Mouse (Mus musculus) heart, postnatal 36 days (tissue): ENCODE measurements around the gene Saysd1. TPM values are rescaled to one million over a fixed set of nuclear protein-coding genes. Genes with fewer than 3 reads are reported as not detected.
"Not testable (repeated sequence)": the region's sequence is repeated elsewhere in the genome, so short reads cannot be mapped to it uniquely, and the experiment has no call there.

ENCODE experiments used
- DNase-seq, 2 experiments: peaks; one replicate each; pipeline ENCODE4 v3.0.0; 2021 to 2022
- intact Hi-C: fragments of 180-260 bp; cut with DNase I; formaldehyde crosslinking; loops from one replicate; pipeline ENCODE4 v1.15.1; 2025
- total RNA-seq, 2 experiments: library from RNA; stranded (reverse); gene quantifications; 2 replicates each; pipeline ENCODE4 v1.2.3; 2021

Saysd1 gene
- total RNA-seq, 2 experiments from 2014 or later: 2.7 to 3.2 TPM

GRCm38 (mm10) chr14:20047814-20048480 is 90.4 kb downstream of the Saysd1 start:
- no peak for DNase-seq
- intact Hi-C loops: no loop called here

DNA sequence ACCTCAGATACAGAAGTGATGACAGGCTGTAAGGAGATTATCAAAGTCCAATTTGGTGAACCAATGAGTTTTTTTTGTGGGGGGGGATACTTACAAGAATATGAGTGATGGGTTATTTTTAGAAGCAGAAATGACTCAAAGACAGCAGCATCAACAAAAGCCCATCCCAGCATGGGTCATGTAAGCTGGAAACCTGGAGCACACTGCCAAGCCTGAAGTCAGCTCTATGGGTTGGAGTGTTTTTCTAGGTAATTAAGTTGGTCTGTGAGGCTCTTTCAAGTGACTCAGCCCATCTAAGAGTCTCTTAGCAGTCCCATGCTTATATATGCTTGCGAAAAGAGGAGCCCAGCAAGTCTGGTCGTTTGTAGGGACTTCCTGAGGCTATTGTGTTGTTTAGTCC is 91.0 kb downstream of the Saysd1 start:
- intact Hi-C loops: no loop called here
- DNase-seq: no peak

DNA sequence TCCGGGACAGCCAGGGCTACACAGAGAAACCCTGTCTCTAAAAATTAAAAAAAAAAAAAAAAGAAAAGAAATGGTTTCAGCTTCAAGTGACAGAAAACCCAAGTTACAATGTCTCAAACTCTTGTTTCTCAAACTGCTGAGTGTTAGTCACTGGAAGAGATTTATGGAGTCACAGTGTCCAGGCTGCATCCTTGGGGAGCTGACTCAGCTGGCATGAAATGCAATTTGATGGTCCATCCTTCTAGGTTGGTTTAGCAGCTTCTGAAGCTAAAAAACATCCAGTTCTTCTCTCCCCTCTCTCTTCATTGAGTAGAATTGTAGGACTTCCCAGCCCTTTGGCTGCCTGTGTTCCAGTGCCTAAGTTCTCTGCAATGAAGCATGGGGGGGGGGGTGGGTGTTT is 94.3 kb downstream of the Saysd1 start:
- intact Hi-C loops: no loop called here
- no peak for DNase-seq

DNA sequence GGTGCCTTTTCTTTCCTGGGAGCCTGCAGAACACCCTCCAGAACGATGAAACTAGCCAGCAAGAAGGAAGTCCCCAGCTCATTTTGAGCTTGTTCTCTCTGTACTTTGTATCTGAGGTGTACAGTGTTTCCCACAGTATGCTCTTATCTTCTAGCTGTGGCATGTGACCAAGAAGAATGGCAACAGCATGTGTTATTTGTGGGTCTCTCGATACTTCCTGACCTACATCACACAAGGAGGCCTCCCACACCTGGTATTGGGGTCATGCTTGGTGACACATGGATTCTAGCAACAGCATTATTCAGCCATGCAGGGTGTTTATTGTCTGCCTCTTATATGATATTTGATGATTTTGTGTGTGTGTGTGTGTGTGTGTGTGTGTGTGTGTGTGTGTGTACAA is 96.5 kb downstream of the Saysd1 start:
- DNase-seq: no peak
- intact Hi-C loops: no loop called here

GRCm38 (mm10) chr14:20040976-20041375 is 97.4 kb downstream of the Saysd1 start:
- intact Hi-C loops: no loop called here
- DNase-seq: no peak

DNA sequence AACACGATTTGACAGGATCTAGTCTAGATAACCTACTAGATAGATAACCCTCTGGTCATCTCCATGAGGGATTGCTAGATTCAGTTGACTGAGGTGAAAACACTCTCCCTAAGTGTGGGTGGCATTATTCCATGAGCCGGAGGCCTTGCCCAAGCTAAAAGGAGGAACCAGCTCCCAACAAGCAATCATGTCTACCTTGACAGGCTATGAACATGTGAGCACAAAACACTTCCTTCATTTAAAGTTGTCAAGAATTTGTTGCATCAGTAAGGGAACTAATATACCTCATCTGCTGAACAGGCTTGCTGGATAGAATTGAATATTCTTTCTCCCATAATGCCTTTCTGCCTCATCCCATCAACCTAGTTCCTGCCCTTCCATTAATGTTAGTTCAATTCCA is 98.5 kb downstream of the Saysd1 start:
- intact Hi-C loops: no loop called here

DNA sequence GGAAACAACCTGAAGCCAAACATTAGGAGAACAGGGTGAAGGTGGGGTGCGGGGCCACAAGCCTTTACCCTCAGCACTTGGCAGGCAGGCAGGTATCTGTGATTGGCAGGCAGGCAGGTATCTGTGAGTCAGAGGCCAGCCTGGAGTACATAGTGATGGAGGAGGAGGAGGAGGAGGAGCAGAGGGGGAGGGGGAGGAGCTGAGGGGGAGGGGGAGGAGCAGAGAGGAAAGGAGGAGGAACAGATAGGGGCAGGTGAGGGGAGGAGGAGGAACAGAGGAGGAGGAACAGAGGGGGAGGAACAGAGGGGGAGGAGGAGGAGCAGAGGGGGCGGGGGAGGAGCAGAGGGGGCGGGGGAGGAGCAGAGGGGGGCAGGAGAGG is 105.6 kb downstream of the Saysd1 start:
- intact Hi-C loops: no loop called here

More for the DNA sequence above, 98.5 kb downstream of the Saysd1 start:
- no peak for DNase-seq

GRCm38 (mm10) chr14:20032016-20032737 is 106.2 kb downstream of the Saysd1 start:
- DNase-seq: no peak
- intact Hi-C loops: no loop called here

More for the DNA sequence above, 105.6 kb downstream of the Saysd1 start:
- no peak for DNase-seq

- intact Hi-C loops: no loop called here
Observed at GRCm38 (mm10) chr14:20029606-20030005, 108.7 kb downstream of the Saysd1 start.

DNA sequence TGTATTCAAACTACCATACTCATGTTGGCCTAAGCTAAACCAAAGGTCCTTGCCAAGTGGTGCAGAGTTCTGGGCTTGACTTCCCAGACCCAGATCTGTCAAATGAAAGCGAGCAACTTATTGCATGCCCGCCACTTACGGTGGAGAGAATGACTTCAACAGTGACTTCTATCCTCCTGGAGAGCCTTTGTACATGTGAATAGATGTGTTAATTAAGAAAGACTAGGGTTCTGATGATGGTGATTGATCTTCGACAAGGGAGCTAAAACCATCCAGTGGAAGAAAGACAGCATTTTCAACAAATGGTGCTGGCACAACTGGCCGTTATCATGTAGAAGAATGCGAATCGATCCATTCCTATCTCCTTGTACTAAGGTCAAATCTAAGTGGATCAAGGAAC is 110.9 kb downstream of the Saysd1 start:
- intact Hi-C loops, DNase-seq: not testable (repeated sequence)

More at GRCm38 (mm10) chr14:20029606-20030005, 108.7 kb downstream of the Saysd1 start:
- no peak for DNase-seq

Other genes starting within 250 kb of the Saysd1 start
- 10 to 100 TPM in 1 of 2 experiments, 1 to 10 TPM in 1; 8.7 to 13.6 TPM for gene Gng2, start 160.9 kb downstream of the Saysd1 start, total RNA-seq
- gene Kcnk5, start 43.3 kb upstream of the Saysd1 start, total RNA-seq: under 1 TPM; 0.54 to 0.75 TPM
- not detected for gene Kcnk16, start 130.7 kb upstream of the Saysd1 start, total RNA-seq
- 10 to 100 TPM; 28.3 to 35.8 TPM for gene Nudt13, start 156.2 kb upstream of the Saysd1 start, total RNA-seq
- gene Ecd, start 209.6 kb upstream of the Saysd1 start, total RNA-seq: 10 to 100 TPM; 34.3 to 35.3 TPM
- 10 to 100 TPM; 29.6 to 35.0 TPM for gene Fam149b, start 209.6 kb upstream of the Saysd1 start, total RNA-seq